Mouse (Mus musculus) 3134 (cell line): ENCODE results near the gene Cemip.
"Not testable (repeated sequence)": the region's sequence is repeated elsewhere in the genome, so short reads cannot be mapped to it uniquely, and the experiment has no call there.

Experiments used
- DNase-seq: peaks from one replicate; pipeline ENCODE4 v3.0.0-alpha.2; 2011; ENCODE audit warnings: low spot score; ENCODE audit not compliant: insufficient read length; ENCODE audit errors: extremely low read depth

The Cemip gene

GRCm38 (mm10) chr7:83900519-83900918 is 185.8 kb downstream of the Cemip start:
- DNase-seq = no peak

DNA sequence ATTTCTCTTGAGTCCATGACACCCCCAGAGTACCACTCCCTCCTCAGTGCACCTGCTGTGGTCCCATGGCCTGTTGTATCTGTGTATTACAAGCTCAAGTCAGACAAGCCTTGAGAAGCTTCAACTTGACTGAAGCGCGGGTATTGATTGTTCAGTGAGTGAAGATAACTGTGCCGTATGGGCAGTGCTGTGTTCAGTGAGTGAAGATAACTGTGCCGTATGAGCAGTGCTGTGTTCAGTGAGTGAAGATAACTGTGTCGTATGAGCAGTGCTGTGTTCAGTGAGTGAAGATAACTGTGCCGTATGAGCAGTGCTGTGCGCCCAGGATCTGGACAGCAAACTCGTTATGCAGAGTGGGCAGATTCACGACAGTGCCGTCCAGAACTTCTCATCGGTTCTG is 188.0 kb downstream of the Cemip start:
- DNase-seq = no peak

GRCm38 (mm10) chr7:83896077-83896740 is 190.1 kb downstream of the Cemip start:
- no peak for DNase-seq

DNA sequence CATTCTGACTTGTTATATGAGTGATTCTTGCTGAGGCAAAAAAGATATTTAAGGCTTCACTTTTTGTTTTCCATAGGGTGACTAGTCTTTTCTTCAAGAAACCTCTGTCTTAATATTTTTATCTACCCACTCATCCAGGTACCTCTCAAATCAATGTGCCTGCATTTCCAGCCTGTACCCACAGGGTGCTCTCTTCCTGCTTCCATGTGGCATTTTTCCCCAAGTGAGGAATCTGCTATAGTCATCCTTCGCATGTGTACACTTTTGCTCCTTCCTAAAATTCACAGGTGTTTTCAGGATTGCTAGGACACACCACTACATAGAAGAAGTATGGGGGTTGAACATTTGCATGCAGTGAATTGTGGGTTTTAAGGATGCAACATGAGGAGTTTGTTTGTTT is 192.0 kb downstream of the Cemip start:
- DNase-seq = no peak

GRCm38 (mm10) chr7:83892333-83892669 is 194.0 kb downstream of the Cemip start:
- DNase-seq = no peak

- DNase-seq = peak; percentile 99
Measured at GRCm38 (mm10) chr7:83891433-83892332, 194.6 kb downstream of the Cemip start.

- DNase-seq = not testable (repeated sequence)
Measured at GRCm38 (mm10) chr7:83889946-83890345, 196.4 kb downstream of the Cemip start.

GRCm38 (mm10) chr7:83889383-83889782 is 196.9 kb downstream of the Cemip start:
- peak; percentile 27 for DNase-seq

- DNase-seq = no peak
Measured at GRCm38 (mm10) chr7:83886366-83887129, 199.8 kb downstream of the Cemip start.

GRCm38 (mm10) chr7:83885835-83886234 is 200.5 kb downstream of the Cemip start:
- DNase-seq = no peak

GRCm38 (mm10) chr7:83884921-83885532 is 201.3 kb downstream of the Cemip start:
- no peak for DNase-seq

GRCm38 (mm10) chr7:83884021-83884658 is 202.2 kb downstream of the Cemip start, which contains the start of the genes Tlnrd1 and Mesd:
TSS of gene Tlnrd1 (minus strand) at chr7:83884305.
TSS of gene Mesd (plus strand) at chr7:83884466.
- peak; percentile 96 for DNase-seq

DNA sequence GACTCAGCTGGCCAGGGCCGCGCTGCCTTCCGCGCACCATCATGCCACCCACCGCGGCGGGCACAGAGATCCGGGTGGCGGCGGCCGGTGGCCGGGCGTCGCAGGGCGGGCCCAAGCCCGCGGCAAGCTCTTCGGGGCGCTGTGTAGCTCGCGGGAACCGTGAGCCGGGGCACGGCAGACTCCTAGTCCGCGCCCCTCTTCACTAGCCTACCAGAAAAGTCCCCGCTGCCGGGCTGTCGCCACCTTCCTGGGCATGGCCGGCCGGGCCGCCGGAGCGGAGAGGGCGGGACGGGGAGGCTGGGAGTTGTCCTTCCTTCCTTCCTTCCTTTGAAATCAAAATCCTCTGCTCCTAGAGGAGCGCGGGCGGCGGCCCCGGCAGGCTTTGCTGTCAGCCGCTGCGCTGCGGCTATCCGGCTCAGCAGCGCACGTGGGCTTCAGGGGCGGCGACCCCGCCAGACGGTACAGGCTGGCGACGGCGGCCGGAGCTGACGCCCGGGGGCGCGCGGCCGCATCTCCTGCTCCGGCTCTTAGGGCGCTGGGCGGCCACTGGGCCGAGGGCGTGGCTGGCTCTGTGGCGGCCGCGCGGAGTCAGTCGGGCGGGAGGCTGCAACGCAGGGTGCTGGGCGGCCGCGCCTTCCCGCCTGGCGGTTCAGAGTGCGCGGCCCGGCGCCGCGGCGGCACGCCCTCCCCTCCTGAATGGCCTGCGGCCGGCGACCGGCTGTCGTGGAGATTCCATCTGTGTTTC is 202.9 kb downstream of the Cemip start:
- peak; percentile 86 for DNase-seq
